Comparison of ENCODE assay signal across 9 mouse cellular contexts in genomic region chr10:121309801-121310510, GRCm38 (mm10). TPM values are rescaled to one million over a fixed set of nuclear protein-coding genes. Genes with fewer than 3 reads are reported as not detected.
A peak's percentile ranks its signal among the peaks of the same experiment; 100 is the strongest.
DNase-seq lines count a peak whose midpoint lies in the region; ATAC-seq and TF ChIP-seq lines count a peak whose summit lies in the region.
"Had no signal": no experiment of that assay in that cellular context is flagged by ENCODE, and none has a peak within 500 bp of the region (broad histone marks: within the 10 kb centered on the region; RNA-seq: fewer than 3 reads in every experiment).

No protein-coding gene starts in this region.

- peak overlapping the region; percentile 69 for H3K4me3 ChIP-seq in heart, adult 2 months
- H3K4me3 ChIP-seq in ES-Bruce4 (ENCODE audit: low read depth, low read length): peak overlapping the region; percentile 76
- H3K4me3 ChIP-seq in embryonic facial prominence, embryonic 13.5 days: peak overlapping the region; percentile 72
- peak overlapping the region; percentile 59 for H3K4me3 ChIP-seq in limb, embryonic 11.5 days (ENCODE audit: low read depth, low read length)
- H3K4me3 ChIP-seq in olfactory bulb, adult 2 months (ENCODE audit: insufficient read depth, low read depth, low read length): peak overlapping the region; percentile 75

- no peak for TF ChIP-seq CTCF in heart, adult 2 months (IDR thresholded peaks at IDR 0.05)
- TF ChIP-seq CTCF in ES-Bruce4 (IDR thresholded peaks at IDR 0.05; ENCODE audit: low read depth, low read length): no peak
- TF ChIP-seq CTCF in olfactory bulb, adult 2 months (IDR thresholded peaks at IDR 0.05; ENCODE audit: insufficient read depth, low read depth, low read length): no peak

- no peak overlapping the region; the same call in 1 of the 2 replicates for H3K27ac ChIP-seq in heart, adult 2 months
- H3K27ac ChIP-seq in ES-Bruce4 (ENCODE audit: insufficient read depth, low read length): no peak overlapping the region
- 0 out of 2 replicates have a peak overlapping the region, but pooled peaks have one; percentile 33 for H3K27ac ChIP-seq in embryonic facial prominence, embryonic 13.5 days
- no peak overlapping the region for H3K27ac ChIP-seq in limb, embryonic 11.5 days (replicated peaks; ENCODE audit: low read depth, low read length)
- peak overlapping the region; percentile 95 for H3K27ac ChIP-seq in olfactory bulb, adult 2 months (ENCODE audit: insufficient read depth, low read depth, low read length)

- H3K27me3 ChIP-seq in heart, adult 2 months (ENCODE audit: control insufficient read depth, insufficient read depth, low read length): peaks cover 4% of the 10 kb centered on the region
- H3K27me3 ChIP-seq in ES-Bruce4 (ENCODE audit: control insufficient read depth, insufficient read depth, low read length, poor library complexity, severe bottlenecking): peaks cover 14% of the 10 kb centered on the region
- peaks cover 58% of the 10 kb centered on the region for H3K27me3 ChIP-seq in embryonic facial prominence, embryonic 13.5 days
- H3K27me3 ChIP-seq in limb, embryonic 11.5 days (ENCODE audit: control insufficient read depth, insufficient read depth, low read length): peaks cover 46% of the 10 kb centered on the region
- H3K27me3 ChIP-seq: CH12.LX had no signal

- no peaks in the 10 kb centered on the region for H3K79me2 ChIP-seq in heart, adult 2 months (replicated peaks; ENCODE audit: control insufficient read depth, insufficient read depth, low read length)

- H3K4me2 ChIP-seq in embryonic facial prominence, embryonic 13.5 days: peak overlapping the region; percentile 100
- H3K4me2 ChIP-seq in limb, embryonic 11.5 days (ENCODE audit: low read depth, severe bottlenecking): peak overlapping the region; percentile 89

- H3K9me3 ChIP-seq in ES-Bruce4 (replicated peaks; ENCODE audit: control insufficient read depth, insufficient read depth, low read length, poor library complexity, severe bottlenecking): no peaks in the 10 kb centered on the region
- H3K9me3 ChIP-seq in embryonic facial prominence, embryonic 13.5 days: no peaks in the 10 kb centered on the region
- no peaks in the 10 kb centered on the region for H3K9me3 ChIP-seq in limb, embryonic 11.5 days (ENCODE audit: control insufficient read depth, low read length)

- TF ChIP-seq EP300 in heart, adult 2 months (IDR thresholded peaks at IDR 0.05; ENCODE audit: insufficient read depth, low read depth, low read length): no peak
- no peak for TF ChIP-seq EP300 in ES-Bruce4 (IDR thresholded peaks at IDR 0.05; ENCODE audit: insufficient read depth, low read depth, low read length)

- DNase-seq in heart, adult 2 months: no peak
- DNase-seq in heart, adult 8-10 months (ENCODE audit: low spot score): no peak
- DNase-seq in limb, embryonic 11.5 days (ENCODE audit: low spot score): peak; percentile 42
- DNase-seq in c-Kit-positive CD71-positive TER-119-positive erythroid progenitor cells, embryonic 14.5 days (ENCODE audit: low spot score): no peak
- no peak for DNase-seq in left cerebral cortex, postnatal 14 days (ENCODE audit: low spot score in 2 of 2)

- no peaks in the 10 kb centered on the region for H3K4me1 ChIP-seq in heart, adult 2 months (ENCODE audit: control insufficient read depth, insufficient read depth, low read length)
- H3K4me1 ChIP-seq in ES-Bruce4 (ENCODE audit: control insufficient read depth, insufficient read depth, low read length): no peaks in the 10 kb centered on the region
- peaks cover 26% of the 10 kb centered on the region for H3K4me1 ChIP-seq in embryonic facial prominence, embryonic 13.5 days
- peaks cover 11% of the 10 kb centered on the region for H3K4me1 ChIP-seq in limb, embryonic 11.5 days (ENCODE audit: control insufficient read depth, insufficient read depth, low read length)
- H3K4me1 ChIP-seq in olfactory bulb, adult 2 months (ENCODE audit: control insufficient read depth, insufficient read depth, low read length): peaks cover 12% of the 10 kb centered on the region

- H3K36me3 ChIP-seq in heart, adult 2 months (ENCODE audit: control insufficient read depth, insufficient read depth, low read length): no peaks in the 10 kb centered on the region
- H3K36me3 ChIP-seq in ES-Bruce4 (ENCODE audit: control insufficient read depth, insufficient read depth, low read length, poor library complexity, severe bottlenecking): no peaks in the 10 kb centered on the region
- H3K36me3 ChIP-seq in embryonic facial prominence, embryonic 13.5 days: no peaks in the 10 kb centered on the region
- H3K36me3 ChIP-seq in limb, embryonic 11.5 days (ENCODE audit: control insufficient read depth, insufficient read depth, low read length): no peaks in the 10 kb centered on the region

- WGBS in heart, adult 2 months: 4% methylated on average over 32 of the region's 32 CpGs
- under 1% methylated on average over 32 of the region's 32 CpGs for WGBS in embryonic facial prominence, embryonic 13.5 days
- WGBS in limb, embryonic 11.5 days: 2% methylated on average over 32 of the region's 32 CpGs
- WGBS in olfactory bulb, adult 2 months: 1% methylated on average over 32 of the region's 32 CpGs

- intact Hi-C loops in heart, adult 2 months (cut with DNase I): no loop called here
- intact Hi-C loops in left cerebral cortex, postnatal 14 days (cut with DNase I): loop anchor here (10.0 kb wide), 1 partner anchor 165 kb away; the partner anchor contains the start of gene Rassf3

- ATAC-seq in embryonic facial prominence, embryonic 13.5 days (ENCODE audit: insufficient number of reproducible peaks, insufficient read depth, low FRiP score, low TSS enrichment, low read depth): peak; percentile 39; the same call in 1 of the 2 replicates
- no peak for ATAC-seq in limb, embryonic 11.5 days (ENCODE audit: insufficient number of reproducible peaks, low FRiP score, low TSS enrichment, low read depth)

- TF ChIP-seq POLR2A in heart, adult 2 months (IDR thresholded peaks at IDR 0.05; ENCODE audit: insufficient read depth, low read depth, low read length): no peak
- TF ChIP-seq POLR2A in ES-Bruce4 (IDR thresholded peaks at IDR 0.05; ENCODE audit: insufficient read depth, low read length): no peak
- TF ChIP-seq POLR2A in olfactory bulb, adult 2 months (IDR thresholded peaks at IDR 0.05; ENCODE audit: insufficient read depth, low read depth, low read length): no peak

- peak overlapping the region; percentile 51 for H3K9ac ChIP-seq in heart, adult 2 months (ENCODE audit: low read depth, low read length)
- H3K9ac ChIP-seq in ES-Bruce4 (ENCODE audit: low read depth, poor library complexity, severe bottlenecking): peak overlapping the region; percentile 42; the same call in 1 of the 2 replicates
- H3K9ac ChIP-seq in embryonic facial prominence, embryonic 13.5 days: peak overlapping the region; percentile 74
- H3K9ac ChIP-seq in limb, embryonic 11.5 days (ENCODE audit: low read length): no peak overlapping the region

RNA-seq across cellular contexts. Expression of gene Tbc1d30, which starts 41.1 kb away (rescaled TPM):
- 1 to 10 TPM; 1.8 to 1.9 TPM for total RNA-seq in heart, adult 2 months (2021)
- polyA plus RNA-seq in heart, adult 2 months (2012; rRNA removed): 0.61 and 0.91 TPM in 2 replicates
- 1 to 10 TPM; 1.6 to 3.4 (median 1.9) TPM for total RNA-seq in heart, adult 8-10 months (2022)
- not detected in 2 replicates for polyA plus RNA-seq in ES-Bruce4 (2011; ENCODE audit: insufficient read depth, insufficient read length, low read depth, missing spikeins)
- polyA plus RNA-seq in embryonic facial prominence, embryonic 13.5 days (2015; fragmentation: Nextera tagmentation; extraction: Ambion mirVana): 1.6 and 2.1 TPM in 2 replicates
- 0.45 and 0.95 TPM in 2 replicates for polyA plus RNA-seq in limb, embryonic 11.5 days (2014; fragmentation: Nextera tagmentation; extraction: Ambion mirVana)
- polyA plus RNA-seq in olfactory bulb, adult 2 months (2012; ENCODE audit: insufficient read depth, insufficient read length, low replicate concordance, missing spikeins): not detected in 2 replicates
- 10 to 100 TPM; 72.0 to 79.1 TPM for total RNA-seq in left cerebral cortex, postnatal 14 days (2021)
- total RNA-seq: CH12.LX had no signal

RNA-seq across cellular contexts. Expression of gene Gns, which starts 54.9 kb away (rescaled TPM):
- total RNA-seq in heart, adult 2 months (2021): 10 to 100 TPM; 82.1 to 92.2 TPM
- 45.5 and 55.9 TPM in 2 replicates for polyA plus RNA-seq in heart, adult 2 months (2012; rRNA removed)
- 10 to 100 TPM; 87.6 to 95.8 (median 92.4) TPM for total RNA-seq in heart, adult 8-10 months (2022)
- 42.4 and 44.2 TPM in 2 replicates for polyA plus RNA-seq in ES-Bruce4 (2011; ENCODE audit: insufficient read depth, insufficient read length, low read depth, missing spikeins)
- 48.5 and 49.5 TPM in 2 replicates for polyA plus RNA-seq in embryonic facial prominence, embryonic 13.5 days (2015; fragmentation: Nextera tagmentation; extraction: Ambion mirVana)
- polyA plus RNA-seq in limb, embryonic 11.5 days (2014; fragmentation: Nextera tagmentation; extraction: Ambion mirVana): 37.1 and 39.2 TPM in 2 replicates
- not detected in 2 replicates for polyA plus RNA-seq in olfactory bulb, adult 2 months (2012; ENCODE audit: insufficient read depth, insufficient read length, low replicate concordance, missing spikeins)
- total RNA-seq in left cerebral cortex, postnatal 14 days (2021): 10 to 100 TPM; 76.4 to 81.0 TPM

Comparison
In these comparisons a context has a peak if more than half of its experiments do, and no peak if none do; other contexts are left out.
1. H3K27ac ChIP-seq: peak in embryonic facial prominence, embryonic 13.5 days (single experiment) and olfactory bulb, adult 2 months (single experiment); none in heart, adult 2 months (single experiment), ES-Bruce4 (single experiment) and limb, embryonic 11.5 days (single experiment).
2. RNA of gene Gns, which starts 54.9 kb away (polyA plus RNA-seq): 48.5 to 49.5 TPM in embryonic facial prominence, embryonic 13.5 days, 45.5 to 55.9 TPM in heart, adult 2 months, 42.4 to 44.2 TPM in ES-Bruce4 and 37.1 to 39.2 TPM in limb, embryonic 11.5 days; not detected in olfactory bulb, adult 2 months; every median in the first group is over 10 times any median in the second.
3. Peak in every context shown above with its lines, with median percentiles within 50 percentile points of each other: H3K4me3 ChIP-seq.